Mouse (Mus musculus) limb, embryonic 11.5 days (tissue): ENCODE data around the gene 1700023F06Rik. TPM values are rescaled to one million over a fixed set of nuclear protein-coding genes. Genes with fewer than 3 reads are reported as not detected.
A peak's percentile ranks its signal among the peaks of the same experiment; 100 is the strongest.

ENCODE experiments used
- ATAC-seq: fragments of 200-750 bp; cut with Nextera tagmentation; 2 replicates; pipeline ENCODE4 v1.8.0; 2017; ENCODE audit warnings: low read depth; ENCODE audit not compliant: insufficient number of reproducible peaks, low FRiP score, low TSS enrichment
- DNase-seq: peaks from one replicate; pipeline ENCODE4 v3.0.0-alpha.2; 2015; ENCODE audit warnings: low spot score
- H3K27ac ChIP-seq: fragments of 300-500 bp; sonication (generic); replicated peaks from 2 replicates; pipeline ENCODE4 v1.5.1; 2014; ENCODE audit warnings: low read depth, mild to moderate bottlenecking, low read length
- H3K27me3 ChIP-seq: fragments of 300-500 bp; sonication (generic); 2 replicates; pipeline ENCODE4 v1.6.1; 2014; ENCODE audit warnings: mild to moderate bottlenecking, low read length, mixed read lengths; ENCODE audit not compliant: control insufficient read depth, insufficient read depth
- H3K36me3 ChIP-seq: fragments of 300-500 bp; sonication (generic); 2 replicates; pipeline ENCODE4 v1.6.1; 2014; ENCODE audit warnings: mild to moderate bottlenecking, low read length, moderate library complexity, mixed read lengths; ENCODE audit not compliant: control insufficient read depth, insufficient read depth
- H3K4me1 ChIP-seq: fragments of 300-500 bp; sonication (generic); 2 replicates; pipeline ENCODE4 v1.6.1; 2014; ENCODE audit warnings: low read length, mixed read lengths; ENCODE audit not compliant: control insufficient read depth, insufficient read depth
- H3K4me2 ChIP-seq: fragments of 300-500 bp; sonication (generic); 2 replicates; pipeline ENCODE4 v1.6.1; 2014; ENCODE audit warnings: low read depth, mild to moderate bottlenecking, moderate library complexity; ENCODE audit not compliant: severe bottlenecking
- H3K4me3 ChIP-seq: fragments of 300-500 bp; sonication (generic); 2 replicates; pipeline ENCODE4 v1.5.1; 2014; ENCODE audit warnings: low read depth, low read length
- H3K9ac ChIP-seq: fragments of 300-500 bp; sonication (generic); 2 replicates; pipeline ENCODE4 v1.6.1; 2014; ENCODE audit warnings: mild to moderate bottlenecking, low read length
- H3K9me3 ChIP-seq: fragments of 300-500 bp; sonication (generic); 2 replicates; pipeline ENCODE4 v1.6.1; 2016; ENCODE audit warnings: low read length; ENCODE audit not compliant: control insufficient read depth
- WGBS: fragments of 180-500 bp; shearing (Covaris S2); extraction: QIAGEN DNeasy Blood & Tissue Kit; methylation state at CpG from one replicate; pipeline ENCODE4 v1.1.7; 2014; 5-methylcytosine and 5-hydroxymethylcytosine counted together
- polyA plus RNA-seq: library from polyadenylated mRNA; unstranded; fragments of >200 nt; fragmentation: Nextera tagmentation; extraction: Ambion mirVana; gene quantifications from 2 replicates; pipeline ENCODE4 v1.2.1, GENCODE M21; 2014

1700023F06Rik gene
- polyA plus RNA-seq, 1 experiment from 2014 or later, result 0.48 TPM

- no peaks in the 10 kb centered on the region for H3K36me3 ChIP-seq
- WGBS, result 74% methylated on average over 7 of the region's 7 CpGs
- ATAC-seq (no peak), DNase-seq (no peak)
- H3K4me2 ChIP-seq, result no peak overlapping the region
- no peaks in the 10 kb centered on the region for H3K9me3 ChIP-seq
- no peak overlapping the region for H3K4me3 ChIP-seq
- H3K27me3 ChIP-seq, result no peaks in the 10 kb centered on the region
- H3K9ac ChIP-seq, result no peak overlapping the region
- H3K4me1 ChIP-seq, result 0 out of 2 replicates have a peak, but pooled peaks cover 3% of the 10 kb centered on the region
- H3K27ac ChIP-seq, result no peak overlapping the region
Measured at GRCm38 (mm10) chr11:103161449-103161848, 46.9 kb downstream of the 1700023F06Rik start.

- no peak for DNase-seq
- Histone ChIP-seq H3K27me3 (no peaks in the 10 kb centered on the region), H3K9me3 (no peaks in the 10 kb centered on the region), H3K4me2 (no peak overlapping the region), H3K27ac (no peak overlapping the region), H3K9ac (no peak overlapping the region), H3K4me1 (0 out of 2 replicates have a peak, but pooled peaks cover 3% of the 10 kb centered on the region), H3K4me3 (no peak overlapping the region), H3K36me3 (no peaks in the 10 kb centered on the region)
- ATAC-seq, result no peak
- WGBS, result 89% methylated on average over 11 of the region's 11 CpGs
Measured at GRCm38 (mm10) chr11:103160738-103161137, 47.6 kb downstream of the 1700023F06Rik start.

GRCm38 (mm10) chr11:103158621-103159478 lies 49.5 kb downstream of the 1700023F06Rik start:
- DNase-seq, result peak; percentile 99
- H3K27me3 ChIP-seq, result no peaks in the 10 kb centered on the region
- 0 out of 2 replicates have a peak, but pooled peaks cover 3% of the 10 kb centered on the region for H3K4me1 ChIP-seq
- H3K9ac ChIP-seq, result no peak overlapping the region; the same call in 1 of the 2 replicates
- ATAC-seq, result peak; percentile 87
- WGBS, result 1% methylated on average over 25 of the region's 25 CpGs
- H3K27ac ChIP-seq, result no peak overlapping the region
- peak overlapping the region; percentile 19 for H3K4me3 ChIP-seq
- no peaks in the 10 kb centered on the region for H3K9me3 ChIP-seq
- H3K36me3 ChIP-seq, result no peaks in the 10 kb centered on the region
- H3K4me2 ChIP-seq, result peak overlapping the region; percentile 57

GRCm38 (mm10) chr11:103149771-103150170 lies 58.6 kb downstream of the 1700023F06Rik start:
- no peak overlapping the region for H3K4me2 ChIP-seq
- no peak overlapping the region for H3K4me3 ChIP-seq
- no peak overlapping the region for H3K9ac ChIP-seq
- ATAC-seq, result no peak
- no peaks in the 10 kb centered on the region for H3K27me3 ChIP-seq
- 94% methylated on average over 4 of the region's 4 CpGs for WGBS
- no peaks in the 10 kb centered on the region for H3K36me3 ChIP-seq
- no peaks in the 10 kb centered on the region for H3K9me3 ChIP-seq
- no peak overlapping the region for H3K27ac ChIP-seq
- no peak for DNase-seq
- H3K4me1 ChIP-seq, result no peaks in the 10 kb centered on the region

Other genes starting within 250 kb of the 1700023F06Rik start
- 69.1 and 69.8 TPM in 2 replicates for gene Nmt1, start 180.4 kb downstream of the 1700023F06Rik start, polyA plus RNA-seq
- 335 and 349 TPM in 2 replicates for gene Dcakd, start 180.2 kb downstream of the 1700023F06Rik start, polyA plus RNA-seq
- 1.2 and 1.8 TPM in 2 replicates for gene Plcd3, start 106.9 kb downstream of the 1700023F06Rik start, polyA plus RNA-seq
- 4.8 and 5.2 TPM in 2 replicates for gene Acbd4, start 106.9 kb downstream of the 1700023F06Rik start, polyA plus RNA-seq
- 5.2 and 5.6 TPM in 2 replicates for gene Hexim1, start 92.3 kb downstream of the 1700023F06Rik start, polyA plus RNA-seq
- gene Hexim2, start 76.1 kb downstream of the 1700023F06Rik start, polyA plus RNA-seq, result 8.3 and 9.5 TPM in 2 replicates
- gene Fmnl1, start 37.5 kb downstream of the 1700023F06Rik start, polyA plus RNA-seq, result 0.20 and 0.69 TPM in 2 replicates
- gene Spata32, start 9.9 kb upstream of the 1700023F06Rik start, polyA plus RNA-seq, result not detected in 2 replicates
- gene Map3k14, start 58.9 kb upstream of the 1700023F06Rik start, polyA plus RNA-seq, result 2.3 and 2.6 TPM in 2 replicates
- gene Arhgap27, start 155.1 kb upstream of the 1700023F06Rik start, polyA plus RNA-seq, result 4.7 TPM in 2 replicates
- gene Plekhm1, start 204.1 kb upstream of the 1700023F06Rik start, polyA plus RNA-seq, result 7.9 and 8.9 TPM in 2 replicates